Mouse (Mus musculus) urinary bladder, postnatal 14 days (tissue): ENCODE data around the gene Zfp978.
"Not testable (repeated sequence)": the region's sequence is repeated elsewhere in the genome, so short reads cannot be mapped to it uniquely, and the experiment has no call there.

Source experiments
- DNase-seq: peaks from one replicate; pipeline ENCODE4 v3.0.0; 2021; ENCODE audit warnings: low spot score

Zfp978 gene

DNA sequence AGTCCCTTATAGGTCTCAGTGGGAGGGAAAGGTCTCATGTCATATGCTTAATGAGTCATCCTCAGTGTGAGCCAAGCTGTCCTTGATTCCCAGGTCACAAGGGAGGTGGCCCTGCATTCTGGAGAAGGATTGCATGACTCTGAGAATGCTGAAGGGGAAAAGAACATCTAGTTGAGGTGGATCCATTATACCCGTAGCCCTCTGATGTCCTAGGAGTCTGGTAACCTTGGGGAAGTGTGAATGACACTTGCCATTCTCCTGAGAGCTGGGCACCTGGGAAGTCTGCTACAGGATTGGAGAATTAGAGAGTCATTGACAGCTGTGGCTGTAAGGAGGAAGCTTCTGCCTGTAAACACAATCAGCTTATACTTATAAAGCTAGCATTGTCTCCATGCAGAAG is 55.3 kb downstream of the Zfp978 start:
- not testable (repeated sequence) for DNase-seq

- no peak for DNase-seq
Observed at GRCm38 (mm10) chr4:147417157-147417778, 56.2 kb downstream of the Zfp978 start.

- DNase-seq = no peak
Observed at GRCm38 (mm10) chr4:147417921-147418320, 56.8 kb downstream of the Zfp978 start.

GRCm38 (mm10) chr4:147418333-147418732 is 57.2 kb downstream of the Zfp978 start:
- DNase-seq = not testable (repeated sequence)

DNA sequence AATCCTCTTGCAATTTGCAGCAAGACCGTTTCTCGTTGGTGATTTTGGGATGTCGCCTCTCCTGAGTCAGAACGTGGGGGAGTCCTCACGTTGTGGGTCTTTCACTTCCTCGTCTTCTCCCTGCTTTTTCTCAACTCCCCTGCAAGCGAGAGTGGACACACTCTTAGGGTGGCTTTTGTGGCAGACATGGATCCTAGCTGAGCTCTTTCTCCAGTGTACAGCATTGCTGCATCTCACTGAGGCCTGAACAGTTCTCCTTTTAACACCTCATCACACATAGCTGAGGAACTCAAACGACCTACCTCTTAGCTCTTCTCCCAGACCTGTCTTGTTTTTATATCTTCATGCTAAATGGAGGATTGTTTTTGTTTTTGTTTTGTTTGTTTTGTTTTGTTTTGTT is 58.1 kb downstream of the Zfp978 start:
- DNase-seq = not testable (repeated sequence)

DNA sequence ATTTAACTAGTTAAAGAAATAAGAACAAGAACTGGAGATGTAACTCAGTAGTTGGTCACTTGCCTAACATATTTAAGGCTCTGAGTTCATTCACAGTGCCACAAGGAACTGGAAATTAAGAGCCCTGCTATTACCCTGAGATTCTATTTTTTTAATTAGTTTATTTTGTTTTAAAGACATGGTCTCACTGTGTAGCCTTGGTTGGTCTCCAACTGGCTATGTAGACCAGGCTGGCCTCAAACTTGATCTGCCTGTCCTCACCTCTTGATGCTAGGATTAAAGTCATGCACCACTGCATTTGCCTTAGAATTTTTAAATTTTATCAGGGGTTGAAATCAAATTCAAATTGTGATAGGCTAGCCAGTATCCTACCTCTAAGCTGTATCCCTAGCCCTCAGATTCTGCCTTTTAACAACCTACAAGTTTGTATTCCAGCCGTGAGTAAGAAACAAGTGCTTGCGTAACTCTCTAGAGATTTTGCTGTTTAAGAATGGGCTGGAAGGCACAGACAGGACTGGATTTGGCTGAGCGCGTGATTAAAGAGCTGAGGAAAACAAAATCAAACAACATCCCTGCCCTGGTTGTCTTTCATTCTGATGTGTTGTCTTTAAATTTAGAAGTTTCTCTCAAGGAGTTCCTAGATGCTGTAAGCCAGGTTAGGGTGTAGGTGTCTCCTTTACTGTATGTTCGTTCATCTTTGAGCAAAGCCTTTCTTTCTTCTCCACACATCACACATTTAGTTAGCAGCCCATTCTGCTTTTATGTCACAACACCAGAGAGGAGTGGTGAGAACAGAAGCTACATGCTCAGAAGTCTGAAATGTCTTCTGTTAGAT is 58.9 kb downstream of the Zfp978 start:
- DNase-seq = not testable (repeated sequence)

DNA sequence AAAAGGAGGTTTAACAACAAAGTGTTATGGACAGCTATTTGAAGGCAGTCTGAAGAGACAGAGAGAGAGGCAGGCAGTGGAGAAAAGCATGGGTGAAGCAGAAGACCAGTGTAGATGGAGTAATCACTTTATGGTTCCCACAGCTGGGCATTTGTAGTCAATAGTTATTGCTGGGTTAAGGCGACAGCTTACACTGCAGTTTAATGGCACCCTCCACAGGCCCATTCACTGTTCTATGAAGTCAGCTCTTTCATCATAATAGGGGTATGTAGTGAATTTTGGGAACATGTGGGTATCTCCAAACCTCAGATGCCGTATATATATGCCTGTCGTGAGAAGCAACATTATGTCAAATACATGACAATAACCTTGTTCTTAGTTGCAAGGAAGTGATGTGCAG is 59.7 kb downstream of the Zfp978 start:
- DNase-seq = no peak

GRCm38 (mm10) chr4:147421316-147421715 is 60.2 kb downstream of the Zfp978 start:
- DNase-seq = not testable (repeated sequence)

DNA sequence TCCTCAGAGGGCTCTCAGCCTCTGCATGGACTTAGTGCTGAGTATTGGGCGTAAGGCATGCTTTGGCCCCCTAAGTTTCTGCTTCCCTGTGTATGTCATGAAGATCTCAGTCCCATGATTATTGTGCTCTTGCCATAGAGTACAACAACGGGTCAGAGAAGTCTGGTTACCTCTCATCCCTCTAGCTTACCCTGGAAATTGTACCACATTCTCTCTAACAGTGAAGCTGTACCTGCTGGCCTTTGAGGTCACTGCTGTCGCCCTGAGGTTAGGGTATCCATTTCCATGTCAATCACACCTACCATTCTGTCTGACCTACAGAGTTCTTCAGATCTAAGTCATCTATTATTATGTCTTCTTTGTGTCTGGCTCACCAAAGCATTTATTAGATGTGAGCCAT is 62.0 kb downstream of the Zfp978 start:
- no peak for DNase-seq

- no peak for DNase-seq
Observed at GRCm38 (mm10) chr4:147423641-147424298, 62.7 kb downstream of the Zfp978 start.

GRCm38 (mm10) chr4:147424404-147424803 is 63.3 kb downstream of the Zfp978 start:
- not testable (repeated sequence) for DNase-seq

GRCm38 (mm10) chr4:147425615-147426347 is 64.7 kb downstream of the Zfp978 start:
- DNase-seq = not testable (repeated sequence)

DNA sequence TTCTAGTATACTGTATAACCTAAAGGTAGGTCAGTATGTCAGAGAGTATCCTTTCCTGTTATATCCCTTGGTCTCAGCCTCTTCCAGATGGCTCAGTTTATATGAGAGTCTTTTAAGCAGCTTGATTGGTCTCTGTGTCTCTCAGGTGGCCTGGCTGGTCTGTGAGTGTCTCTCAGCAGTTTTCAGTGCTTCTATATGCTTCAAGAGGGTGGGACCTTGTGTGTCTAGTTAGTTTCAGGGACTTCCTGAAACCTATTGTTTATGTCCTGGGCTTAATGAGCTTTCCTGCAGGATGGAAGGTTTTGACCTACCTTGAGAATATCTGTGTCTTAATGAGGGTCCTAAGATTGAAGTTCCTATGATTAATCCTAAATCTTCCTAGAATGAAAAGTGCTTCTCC is 69.5 kb downstream of the Zfp978 start:
- no peak for DNase-seq

- not testable (repeated sequence) for DNase-seq
Observed at GRCm38 (mm10) chr4:147431696-147432442, 70.8 kb downstream of the Zfp978 start.

GRCm38 (mm10) chr4:147432443-147432790 is 71.3 kb downstream of the Zfp978 start:
- no peak for DNase-seq

GRCm38 (mm10) chr4:147433017-147433416 is 71.9 kb downstream of the Zfp978 start:
- DNase-seq = no peak

DNA sequence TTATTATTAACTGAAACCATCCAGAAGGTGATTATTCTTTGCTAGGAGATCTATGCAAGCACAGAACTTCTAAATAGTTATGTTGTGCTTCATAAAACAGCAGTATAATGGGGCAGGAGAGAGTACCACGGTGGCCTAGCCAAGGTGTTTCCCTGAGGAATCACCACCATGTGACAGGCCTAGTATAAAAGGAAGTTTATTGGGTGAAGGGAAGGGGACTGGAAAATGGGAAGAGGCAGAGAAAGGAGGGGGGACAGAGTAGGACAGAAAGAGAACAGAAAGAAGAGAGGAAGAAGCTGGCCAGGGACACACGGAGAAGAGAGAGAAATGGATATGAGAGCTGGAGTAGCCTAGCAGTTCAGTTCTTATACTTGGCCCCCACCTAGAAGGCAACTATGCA is 72.8 kb downstream of the Zfp978 start:
- DNase-seq = no peak
